Mouse (Mus musculus): ENCODE measurements around the gene Mtmr14.

The Mtmr14 gene

GRCm38 (mm10) chr6:113237542-113238270, at the start of gene Mtmr14:
TSS of gene Mtmr14 (plus strand) at chr6:113237843.
- peak; percentile 98 to 99 for DNase-seq (ENCODE audit: low spot score in 2 of 2)

- DNase-seq (ENCODE audit: low spot score in 2 of 2): peak; percentile 30 to 35
Measured at GRCm38 (mm10) chr6:113193765-113194460, 43.7 kb upstream of the Mtmr14 start.

- DNase-seq (ENCODE audit: low spot score in 2 of 2): no peak
Measured at GRCm38 (mm10) chr6:113194517-113194840, 43.2 kb upstream of the Mtmr14 start.

DNA sequence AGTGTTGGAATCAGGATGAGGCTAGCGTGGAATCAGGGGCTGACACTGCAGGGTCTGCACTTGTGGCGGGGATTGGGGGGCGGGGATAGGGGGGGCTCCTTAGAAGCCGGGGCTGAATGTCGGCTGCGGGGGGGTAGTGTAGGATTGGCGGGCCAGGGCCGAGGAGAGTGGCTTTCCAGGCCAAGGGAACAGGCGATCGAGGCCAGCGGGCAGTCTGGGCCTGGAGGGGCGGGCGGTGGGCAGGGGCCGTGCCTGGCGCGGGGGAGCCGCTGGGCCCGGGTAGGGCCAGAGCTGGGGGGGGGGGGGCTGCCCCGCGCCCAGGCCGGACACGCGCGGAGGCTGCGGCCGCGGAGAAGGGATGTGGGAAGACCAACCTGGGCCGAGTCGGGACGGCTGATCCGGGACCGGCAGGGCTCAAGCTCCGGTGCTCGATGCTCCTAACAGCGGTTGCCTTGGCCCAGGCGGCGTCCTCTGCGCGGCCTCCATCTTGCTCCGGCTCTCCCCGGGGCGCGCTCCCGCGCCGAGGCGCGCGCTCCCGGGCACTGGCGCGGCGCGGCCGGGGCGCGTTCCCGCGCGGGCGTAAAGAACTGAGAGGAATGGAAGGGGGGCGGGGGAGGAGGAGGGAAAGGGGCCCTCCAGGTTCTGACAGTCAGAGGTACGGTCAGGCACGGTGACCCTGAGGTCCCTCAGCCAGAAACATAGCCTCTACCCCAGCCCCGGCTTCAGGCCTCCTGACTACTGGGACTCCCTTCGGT, 42.6 kb upstream of the Mtmr14 start, which contains the start of gene Lhfpl4:
TSS of gene Lhfpl4 (minus strand) at position 544 of the 755 bp plus-strand sequence.
- peak; percentile 61 to 68 for DNase-seq (ENCODE audit: low spot score in 2 of 2)

GRCm38 (mm10) chr6:113195596-113195992, 42.0 kb upstream of the Mtmr14 start:
- peak in 1 of 2 experiments; percentile 40 for DNase-seq (ENCODE audit: low spot score in 2 of 2)

DNA sequence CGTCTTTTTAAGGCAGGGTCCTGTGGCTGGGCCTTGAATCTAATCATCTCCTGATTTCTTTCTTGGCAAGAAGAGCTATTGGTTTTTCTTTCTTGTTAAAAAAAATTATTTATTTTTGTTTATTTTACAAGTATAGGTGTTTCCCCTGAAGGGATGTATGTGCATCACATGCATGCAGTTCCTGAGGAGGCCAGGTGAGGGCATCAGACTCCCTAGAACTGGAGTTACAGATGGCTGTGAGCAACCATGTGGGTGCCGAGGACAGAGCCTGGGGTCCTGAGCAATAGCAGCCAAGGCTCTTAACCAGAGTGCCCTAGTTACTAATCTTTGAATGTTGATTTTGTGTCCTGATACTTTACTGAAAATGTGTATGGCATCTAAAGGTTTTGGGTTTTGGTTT, 21.4 kb upstream of the Mtmr14 start:
- DNase-seq (ENCODE audit: low spot score in 2 of 2): no peak

- DNase-seq (ENCODE audit: low spot score in 2 of 2): no peak
Measured at GRCm38 (mm10) chr6:113225798-113226197, 11.8 kb upstream of the Mtmr14 start.

- no peak for DNase-seq (ENCODE audit: low spot score in 2 of 2)
Measured at GRCm38 (mm10) chr6:113226705-113227104, 10.9 kb upstream of the Mtmr14 start.

DNA sequence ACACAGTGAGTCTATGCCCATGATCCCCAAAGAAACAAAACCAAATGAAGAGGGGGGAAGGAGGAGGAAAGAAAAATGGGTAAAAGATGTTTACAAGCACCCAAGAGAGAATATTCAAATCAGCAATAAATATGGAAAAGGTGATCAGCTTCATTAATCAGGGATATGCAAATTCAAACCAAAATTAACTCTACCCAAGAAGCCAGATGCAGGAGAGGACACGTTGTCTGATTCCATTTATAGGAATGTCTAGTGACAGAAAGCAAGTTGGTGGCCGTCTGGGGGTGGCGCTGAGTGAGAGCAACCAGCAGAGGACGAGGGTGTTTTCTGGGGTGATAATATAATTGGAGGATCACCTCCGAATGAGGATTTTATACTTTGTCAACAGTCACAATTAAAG, 2.5 kb upstream of the Mtmr14 start:
- DNase-seq (ENCODE audit: low spot score in 2 of 2): peak; percentile 3 to 14

- no peak for DNase-seq (ENCODE audit: low spot score in 2 of 2)
Measured at GRCm38 (mm10) chr6:113238442-113238841, 799 bp downstream of the Mtmr14 start.

- DNase-seq (ENCODE audit: low spot score in 2 of 2): no peak
Measured at GRCm38 (mm10) chr6:113242753-113243152, 5.1 kb downstream of the Mtmr14 start.

GRCm38 (mm10) chr6:113245585-113245984, 7.9 kb downstream of the Mtmr14 start:
- no peak for DNase-seq (ENCODE audit: low spot score in 2 of 2)

DNA sequence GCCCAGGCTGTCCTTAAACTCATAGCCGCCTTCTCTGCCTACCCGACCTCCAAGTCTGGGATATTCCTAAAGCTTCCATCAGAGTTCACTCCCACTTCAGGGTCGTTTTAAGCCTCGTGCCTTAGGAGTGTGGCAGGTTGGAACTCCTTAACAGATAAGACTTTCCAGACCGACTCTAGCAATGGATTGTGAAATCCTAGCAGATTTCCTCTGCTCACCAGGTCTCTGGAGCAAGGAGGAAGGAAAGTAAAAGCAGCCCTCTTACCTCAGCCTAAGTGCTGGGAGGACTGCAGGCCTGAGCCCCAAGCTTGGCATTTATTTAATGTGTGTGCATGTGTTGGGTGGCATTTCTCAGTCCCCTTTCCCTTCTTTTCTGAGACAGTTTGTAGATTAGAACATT, 13.1 kb downstream of the Mtmr14 start:
- no peak for DNase-seq (ENCODE audit: low spot score in 2 of 2)

DNA sequence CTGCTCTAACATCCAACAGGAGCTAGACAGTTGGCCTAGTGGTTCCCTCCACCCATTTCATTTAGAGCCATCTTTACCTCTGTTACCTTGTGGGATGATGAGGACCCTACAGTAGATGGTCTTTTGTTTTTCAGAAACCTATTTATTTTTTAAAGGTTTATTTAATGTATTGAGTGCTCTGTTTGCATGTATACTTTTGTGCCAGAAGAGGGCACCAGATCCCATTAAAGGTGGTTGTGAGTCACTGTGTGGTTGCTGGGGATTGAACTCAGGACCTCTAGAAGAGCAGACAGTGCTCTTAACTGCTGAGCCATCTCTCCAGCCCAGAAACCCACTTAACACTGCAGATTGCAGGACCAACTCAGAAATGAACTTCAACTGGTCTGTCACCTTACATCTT, 14.3 kb downstream of the Mtmr14 start:
- no peak for DNase-seq (ENCODE audit: low spot score in 2 of 2)

DNA sequence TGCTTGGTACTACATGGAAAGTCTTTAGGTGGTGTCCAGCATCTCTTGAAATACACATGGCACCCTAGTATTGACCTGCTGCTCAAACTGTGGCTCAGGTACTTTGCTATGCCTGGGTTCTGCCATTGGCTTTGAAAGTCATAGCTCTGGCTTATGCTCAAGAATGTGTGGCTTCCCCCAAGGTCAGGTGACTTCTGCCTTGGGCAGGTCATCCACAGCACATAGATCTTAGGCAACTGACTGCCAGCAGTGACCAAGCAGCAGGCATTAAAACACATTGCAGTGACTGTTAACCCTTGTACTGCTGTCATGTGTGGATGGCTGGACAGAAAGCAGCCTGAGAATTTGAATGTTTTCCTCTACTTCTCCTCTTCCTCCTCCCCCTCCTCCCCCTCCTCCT, 17.3 kb downstream of the Mtmr14 start:
- no peak for DNase-seq (ENCODE audit: low spot score in 2 of 2)

DNA sequence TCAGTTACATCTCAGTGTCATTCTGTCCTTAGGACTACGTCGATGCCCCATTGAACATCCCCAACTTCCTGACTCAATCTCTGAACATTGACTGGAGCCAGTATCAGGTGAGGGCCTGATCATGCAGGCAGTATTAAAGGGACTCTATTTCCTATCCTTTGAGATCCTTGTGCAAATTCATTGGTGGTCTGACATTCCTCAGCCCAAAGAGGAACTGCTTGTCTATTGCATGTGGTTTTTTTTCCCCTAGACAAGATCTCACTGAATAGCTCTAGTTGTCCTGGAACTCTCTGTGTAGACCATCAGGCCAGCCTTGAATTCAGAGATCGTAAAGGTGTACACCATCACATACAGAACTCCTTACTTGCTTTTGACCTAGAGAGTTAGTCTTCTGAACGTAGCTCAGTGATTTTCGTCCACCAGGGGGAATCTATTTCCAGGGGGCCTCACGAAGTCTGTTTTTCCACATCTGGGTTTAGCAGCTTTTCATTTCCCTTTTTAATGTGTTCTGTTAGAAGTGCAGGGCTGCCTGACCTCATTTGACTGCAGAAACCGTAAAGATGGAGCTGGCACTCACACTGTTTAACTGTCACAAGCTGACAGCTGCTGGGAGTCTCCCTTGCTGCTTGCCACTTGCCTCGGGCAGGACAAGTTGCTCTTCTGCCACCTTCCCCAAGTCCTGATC, 23.7 kb downstream of the Mtmr14 start:
- DNase-seq (ENCODE audit: low spot score in 2 of 2): no peak

DNA sequence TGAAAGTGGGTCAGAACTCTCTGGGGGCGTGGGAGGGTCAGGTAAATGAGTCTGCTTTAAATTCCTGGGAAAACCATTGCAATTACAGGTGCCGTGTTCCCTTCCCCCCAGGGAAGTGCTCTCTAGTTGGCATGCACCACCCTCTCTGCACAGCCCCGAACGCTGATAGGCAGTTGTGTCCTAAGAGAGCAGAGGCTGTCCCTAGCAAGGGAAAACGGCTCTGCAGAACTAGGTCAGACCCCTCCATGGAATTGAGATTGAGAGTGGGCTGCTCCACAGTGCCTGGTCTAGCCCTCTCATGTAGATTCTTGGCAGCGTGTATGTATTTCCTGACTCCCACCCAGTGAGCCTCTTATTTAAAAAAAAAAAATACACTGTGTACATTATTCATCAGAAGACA, 25.9 kb downstream of the Mtmr14 start:
- DNase-seq (ENCODE audit: low spot score in 2 of 2): no peak

DNA sequence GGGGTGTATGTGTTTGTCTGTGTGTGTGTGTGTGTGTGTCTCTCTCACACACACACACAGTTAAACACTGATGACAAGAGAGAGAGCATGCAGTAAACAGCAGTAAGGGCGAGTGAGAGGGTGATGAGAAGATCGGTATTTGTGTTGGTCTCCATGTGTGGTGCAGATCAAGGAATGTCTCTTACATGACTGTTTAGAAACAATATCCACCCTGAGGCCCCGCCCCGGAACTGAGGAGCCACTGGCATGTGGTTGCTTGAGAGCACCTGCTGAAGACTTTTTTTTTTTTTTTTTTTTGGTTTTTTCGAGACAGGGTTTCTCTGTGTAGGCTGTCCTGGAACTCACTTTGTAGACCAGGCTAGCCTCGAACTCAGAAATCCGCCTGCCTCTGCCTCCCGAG, 26.8 kb downstream of the Mtmr14 start:
- DNase-seq (ENCODE audit: low spot score in 2 of 2): no peak

DNA sequence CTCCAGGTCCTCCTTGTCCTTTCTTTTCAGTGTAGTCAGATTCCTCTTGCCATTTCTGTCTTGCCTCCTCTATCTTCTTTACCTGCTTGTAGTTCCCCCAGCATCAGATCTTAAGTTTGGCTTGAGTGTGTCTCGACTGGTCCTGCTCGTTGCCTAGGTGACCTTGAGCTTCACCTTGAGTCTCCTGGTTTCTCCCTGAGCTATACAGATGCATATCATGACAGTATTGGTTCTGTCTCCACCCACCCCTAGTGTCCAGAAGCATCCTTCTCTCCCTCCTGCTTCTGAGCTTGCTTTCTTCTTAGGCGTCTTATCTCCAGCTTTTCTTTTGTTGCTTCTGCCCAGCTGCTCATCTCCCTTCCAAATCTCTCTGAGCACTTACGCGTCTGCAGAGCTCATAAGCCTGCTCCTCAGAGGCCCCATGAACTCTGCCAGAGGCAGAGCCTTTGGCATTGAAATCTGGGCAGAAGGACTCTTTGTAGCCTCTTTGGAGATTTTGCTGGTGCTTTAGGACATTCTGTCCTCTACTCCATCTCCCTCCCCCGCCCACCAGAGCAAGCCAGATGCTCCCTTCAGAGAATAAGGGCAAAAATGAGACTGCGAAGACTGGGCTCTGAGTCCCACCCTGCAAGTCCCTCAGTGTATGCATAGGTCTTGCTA, 29.5 kb downstream of the Mtmr14 start:
- DNase-seq (ENCODE audit: low spot score in 2 of 2): peak in 1 of 2 experiments; percentile 9

- no peak for DNase-seq (ENCODE audit: low spot score in 2 of 2)
Measured at GRCm38 (mm10) chr6:113267988-113268387, 30.3 kb downstream of the Mtmr14 start.

- DNase-seq (ENCODE audit: low spot score in 2 of 2): no peak
Measured at GRCm38 (mm10) chr6:113272365-113272764, 34.7 kb downstream of the Mtmr14 start.
